Mouse (Mus musculus) megakaryocyte, embryonic 14.5 days (primary cell): ENCODE data around the gene Syt13.

Experiments
- FLI1 ChIP-seq: IDR thresholded peaks from 2 replicates; pipeline ENCODE4 v1.6.1; 2012; ENCODE audit warnings: low read length, inconsistent platforms, mixed read lengths
- GATA1 ChIP-seq: IDR thresholded peaks from 3 replicates; pipeline ENCODE4 v1.6.1; 2012; ENCODE audit warnings: mixed read lengths, low read length, inconsistent platforms, borderline replicate concordance

DNA sequence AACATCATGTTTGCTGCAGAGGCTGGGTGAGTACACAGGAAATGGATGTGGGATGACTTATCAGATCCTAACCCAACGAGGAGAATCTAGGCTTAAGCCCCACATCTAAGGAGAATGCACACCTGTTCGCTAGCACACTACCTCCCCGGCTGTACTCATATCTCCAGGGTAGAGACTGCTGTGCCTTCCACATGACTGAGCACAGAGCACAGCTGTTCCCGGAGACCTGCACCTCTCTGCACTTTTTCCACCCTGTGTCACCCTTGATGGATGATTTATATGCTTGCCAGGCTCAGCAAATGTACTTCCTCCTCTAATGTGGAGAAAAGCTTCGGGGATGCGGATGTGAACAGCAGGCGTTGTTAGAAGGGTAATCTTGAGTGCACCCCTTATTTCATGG lies 16.2 kb downstream of the Syt13 start:
- TF ChIP-seq GATA1 (no peak), FLI1 (no peak)
